33 mouse cellular contexts compared by ENCODE assay signal in the genomic region with DNA sequence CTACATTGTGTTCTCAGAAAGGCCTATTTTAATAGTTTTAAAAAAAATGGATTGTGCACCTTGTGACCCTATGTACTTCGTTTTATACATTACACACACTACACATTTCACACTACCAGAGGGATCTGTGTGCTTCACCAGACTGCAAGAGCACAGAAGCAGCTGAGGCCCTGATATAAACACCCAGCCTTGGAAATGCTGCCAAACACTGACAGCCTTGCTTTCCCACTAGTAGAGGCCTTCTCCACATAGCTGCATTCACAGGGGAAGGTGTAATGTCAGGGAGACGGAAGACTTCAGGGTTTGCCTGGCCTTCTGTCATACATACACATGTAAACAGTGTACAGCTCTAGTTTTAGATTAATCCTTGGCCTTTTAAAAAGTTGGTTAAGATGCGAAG. TPM values are rescaled to one million over a fixed set of nuclear protein-coding genes. Genes with fewer than 3 reads are reported as not detected.
DNase-seq lines count a peak whose midpoint lies in the region; ATAC-seq lines count a peak whose summit lies in the region.
"Had no signal": no experiment of that assay in that cellular context is flagged by ENCODE, and none has a peak within 500 bp of the region (broad histone marks: within the 10 kb centered on the region; RNA-seq: fewer than 3 reads in every experiment).

No protein-coding gene starts in this region.

- peak; percentile 38; the same call in 1 of the 2 replicates for ATAC-seq in frontal cortex, adult (ENCODE audit: low TSS enrichment)
- peak; percentile 41 for ATAC-seq in lung, embryonic 16.5 days (ENCODE audit: low read depth)
- ATAC-seq: forebrain, embryonic 16.5 days; hindbrain, postnatal 0 days; inflammation-experienced regulatory T-cells, adult 6 months; intestine, embryonic 16.5 days; Patski had no signal

- H3K27ac ChIP-seq in lung, embryonic 16.5 days (ENCODE audit: low read length): no peak overlapping the region
- H3K27ac ChIP-seq: forebrain, embryonic 10.5 days; heart, embryonic 13.5 days; hindbrain, embryonic 14.5 days; hindbrain, postnatal 0 days had no signal

- DNase-seq in adrenal gland, postnatal 10 days: peak; percentile 34
- no peak for DNase-seq in adrenal gland, postnatal 4 days (ENCODE audit: low spot score in 2 of 2)
- no peak for DNase-seq in frontal cortex, postnatal 36 days (ENCODE audit: low spot score in 2 of 2)
- no peak for DNase-seq in lung, postnatal 25 days (ENCODE audit: low spot score)
- no peak for DNase-seq in spleen, postnatal 36 days (ENCODE audit: low spot score in 2 of 2)
- DNase-seq: adrenal gland, postnatal 14 days; B cell, adult 2 months; cerebellum, adult 18-20 months; cerebellum, adult 9-10 months; cerebellum, postnatal 14 days; gastrocnemius, postnatal 10 days; heart, adult 18-20 months; heart, postnatal 14 days; heart, postnatal 4 days; kidney, adult 18-20 months had no signal

- H3K4me2 ChIP-seq in lung, embryonic 16.5 days (ENCODE audit: low read depth, low read length): no peak overlapping the region
- H3K4me2 ChIP-seq: heart, embryonic 13.5 days; hindbrain, embryonic 14.5 days had no signal

- no peaks in the 10 kb centered on the region for H3K36me3 ChIP-seq in lung, embryonic 16.5 days (ENCODE audit: control insufficient read depth, insufficient read depth, low read length)
- H3K36me3 ChIP-seq: forebrain, embryonic 10.5 days; G1E; heart, embryonic 13.5 days had no signal

- H3K4me3 ChIP-seq in lung, embryonic 16.5 days (ENCODE audit: low read length): no peak overlapping the region
- H3K4me3 ChIP-seq: forebrain, embryonic 10.5 days; heart, embryonic 13.5 days had no signal

- no peaks in the 10 kb centered on the region for H3K27me3 ChIP-seq in lung, embryonic 16.5 days (ENCODE audit: control insufficient read depth, insufficient read depth, low read depth, low read length)
- H3K27me3 ChIP-seq: CH12.LX, Patski had no signal

- H3K9me3 ChIP-seq in lung, embryonic 16.5 days (ENCODE audit: control insufficient read depth, low read length): no peaks in the 10 kb centered on the region
- H3K9me3 ChIP-seq: forebrain, embryonic 10.5 days; G1E; heart, embryonic 13.5 days had no signal

- WGBS in lung, embryonic 16.5 days: 62% methylated on average over 3 of the region's 3 CpGs

- H3K4me1 ChIP-seq in lung, embryonic 16.5 days (replicated peaks; ENCODE audit: control insufficient read depth, insufficient read depth, low read length): peaks cover 8% of the 10 kb centered on the region

- no peak overlapping the region for H3K9ac ChIP-seq in lung, embryonic 16.5 days (ENCODE audit: low read length)
- H3K9ac ChIP-seq: heart, embryonic 13.5 days; hindbrain, embryonic 14.5 days had no signal

RNA-seq across cellular contexts. Expression of gene Timp4, which starts 3.2 kb away (rescaled TPM):
- total RNA-seq in adrenal gland, postnatal 10 days (2021): 10 to 100 TPM; 10.8 to 25.3 TPM
- 1 to 10 TPM; 1.1 to 1.9 TPM for total RNA-seq in adrenal gland, postnatal 4 days (2021)
- 2.3 and 3.0 TPM in 2 replicates for polyA plus RNA-seq in lung, embryonic 16.5 days (2015; fragmentation: Nextera tagmentation; extraction: Ambion mirVana)
- total RNA-seq: CH12.LX had no signal
- polyA plus RNA-seq: G1E had no signal

RNA-seq across cellular contexts. Expression of gene Gm17482, which starts 28.0 kb away (rescaled TPM):
- total RNA-seq in adrenal gland, postnatal 10 days (2021): not detected
- total RNA-seq in adrenal gland, postnatal 4 days (2021): not detected
- not detected in 2 replicates for polyA plus RNA-seq in lung, embryonic 16.5 days (2015; fragmentation: Nextera tagmentation; extraction: Ambion mirVana)
- total RNA-seq: adrenal gland, postnatal 14 days; CH12.LX; G1E; gastrocnemius, adult 18-20 months; gastrocnemius, postnatal 10 days; gastrocnemius, postnatal 4 days; heart, adult 18-20 months; heart, postnatal 14 days; heart, postnatal 4 days; hindbrain, postnatal 0 days had no signal
- polyA plus RNA-seq: embryonic facial prominence, embryonic 11.5 days; embryonic facial prominence, embryonic 14.5 days; forebrain, embryonic 10.5 days; forebrain, embryonic 16.5 days; G1E; heart, embryonic 13.5 days; heart, embryonic 16.5 days; hindbrain, embryonic 11.5 days; hindbrain, embryonic 14.5 days; hindbrain, postnatal 0 days; inflammation-experienced regulatory T-cells, adult 6 months; intestine, embryonic 16.5 days; Patski had no signal

Comparison
In these comparisons a context has a peak if more than half of its experiments do, and no peak if none do; other contexts are left out.
1. RNA of gene Timp4, which starts 3.2 kb away (total RNA-seq): 10.8 to 25.3 TPM in adrenal gland, postnatal 10 days; 1.1 to 1.9 TPM in adrenal gland, postnatal 4 days; every median in the first group is over 4 times any median in the second.